Mouse (Mus musculus) gastrocnemius, adult 2 months (tissue): ENCODE measurements around the gene Ndst2. TPM values are rescaled to one million over a fixed set of nuclear protein-coding genes. Genes with fewer than 3 reads are reported as not detected.
A peak's percentile ranks its signal among the peaks of the same experiment; 100 is the strongest.

Experiments
- DNase-seq: peaks from one replicate; pipeline ENCODE4 v3.0.0; 2022
- H3K27ac ChIP-seq: fragments of 200-600 bp; 2 replicates; pipeline ENCODE4 v1.8.1; 2022; ENCODE audit warnings: mild to moderate bottlenecking
- H3K4me3 ChIP-seq: fragments of 200-600 bp; 2 replicates; pipeline ENCODE4 v1.8.1; 2022; ENCODE audit warnings: mild to moderate bottlenecking, moderate library complexity
- CTCF ChIP-seq: fragments of 200-600 bp; IDR thresholded peaks from 2 replicates; pipeline ENCODE4 v1.8.1; 2022; ENCODE audit warnings: antibody characterized with exemption, mild to moderate bottlenecking, moderate library complexity
- intact Hi-C: fragments of 180-260 bp; cut with DNase I; formaldehyde crosslinking; loops from one replicate; pipeline ENCODE4 v1.15.1; 2025
- total RNA-seq, 2 experiments: library from RNA; stranded (reverse); gene quantifications; 2 replicates each; pipeline ENCODE4 v1.2.3; 2021

Gene Ndst2
- total RNA-seq, 2 experiments from 2014 or later, result 6.2 to 7.1 TPM

- no peak for DNase-seq
- intact Hi-C loops, result loop anchor here (5.0 kb wide), 1 partner anchor 59 kb away; the partner anchor contains the start of gene Camk2g
- TF ChIP-seq CTCF, result no peak
- H3K27ac ChIP-seq, result peak overlapping the region; percentile 98
- peak overlapping the region; percentile 90 for H3K4me3 ChIP-seq
Measured at GRCm38 (mm10) chr14:20733041-20733951, 1.1 kb downstream of the Ndst2 start.

GRCm38 (mm10) chr14:20730853-20731602 lies 3.3 kb downstream of the Ndst2 start:
- TF ChIP-seq CTCF, result no peak
- peak overlapping the region; percentile 81 for H3K27ac ChIP-seq
- DNase-seq, result no peak
- H3K4me3 ChIP-seq, result peak overlapping the region; percentile 31
- intact Hi-C loops, result loop anchor here (5.0 kb wide), 1 partner anchor 61 kb away; the partner anchor contains the start of gene Camk2g

- no peak for TF ChIP-seq CTCF
- Histone ChIP-seq H3K4me3 (peak overlapping the region; percentile 47), H3K27ac (peak overlapping the region; percentile 81)
- intact Hi-C loops, result loop anchor here (5.0 kb wide), 1 partner anchor 62 kb away; the partner anchor contains the start of gene Camk2g
- DNase-seq, result no peak
Measured at GRCm38 (mm10) chr14:20729871-20730270, 4.5 kb downstream of the Ndst2 start.

GRCm38 (mm10) chr14:20725660-20726339 lies 8.6 kb downstream of the Ndst2 start:
- DNase-seq, result no peak
- Histone ChIP-seq H3K4me3 (no peak overlapping the region), H3K27ac (no peak overlapping the region)
- intact Hi-C loops, result no loop called here
- no peak for TF ChIP-seq CTCF

- H3K4me3 ChIP-seq, result no peak overlapping the region
- intact Hi-C loops, result no loop called here
- TF ChIP-seq CTCF, result peak; percentile 89
- peak; percentile 73 for DNase-seq
- H3K27ac ChIP-seq, result no peak overlapping the region; the same call in 1 of the 2 replicates
Measured at GRCm38 (mm10) chr14:20724043-20724442, 10.3 kb downstream of the Ndst2 start.

- H3K4me3 ChIP-seq, result no peak overlapping the region
- no peak for TF ChIP-seq CTCF
- no peak overlapping the region for H3K27ac ChIP-seq
- DNase-seq, result no peak
- intact Hi-C loops, result no loop called here
Measured at GRCm38 (mm10) chr14:20723006-20723405, 11.4 kb downstream of the Ndst2 start.

- no peak for TF ChIP-seq CTCF
- Histone ChIP-seq H3K4me3 (no peak overlapping the region), H3K27ac (no peak overlapping the region)
- DNase-seq, result no peak
- intact Hi-C loops, result no loop called here
Measured at GRCm38 (mm10) chr14:20721371-20721770, 13.0 kb downstream of the Ndst2 start.

GRCm38 (mm10) chr14:20719767-20720166 lies 14.6 kb downstream of the Ndst2 start:
- no peak overlapping the region for H3K4me3 ChIP-seq
- intact Hi-C loops, result no loop called here
- TF ChIP-seq CTCF, result no peak
- no peak overlapping the region for H3K27ac ChIP-seq
- no peak for DNase-seq

- Histone ChIP-seq H3K27ac (no peak overlapping the region), H3K4me3 (no peak overlapping the region)
- intact Hi-C loops, result no loop called here
- TF ChIP-seq CTCF, result no peak
- DNase-seq, result no peak
Measured at GRCm38 (mm10) chr14:20718443-20718842, 15.9 kb downstream of the Ndst2 start.

GRCm38 (mm10) chr14:20713832-20714231 lies 20.5 kb downstream of the Ndst2 start:
- H3K27ac ChIP-seq, result no peak overlapping the region
- TF ChIP-seq CTCF, result no peak
- H3K4me3 ChIP-seq, result no peak overlapping the region
- DNase-seq, result no peak
- intact Hi-C loops, result no loop called here

GRCm38 (mm10) chr14:20708239-20708638 lies 26.1 kb downstream of the Ndst2 start:
- DNase-seq, result no peak
- Histone ChIP-seq H3K4me3 (peak overlapping the region; percentile 90), H3K27ac (peak overlapping the region; percentile 94)
- intact Hi-C loops, result no loop called here
- TF ChIP-seq CTCF, result no peak
